Mouse (Mus musculus) cortical plate, adult 2 months (tissue): ENCODE results near the gene Rnf146.

Experiments used
- CTCF ChIP-seq: fragments of 200-500 bp; IDR thresholded peaks from 2 replicates; pipeline ENCODE4 v1.5.1; 2011; ENCODE audit warnings: mild to moderate bottlenecking, control low read depth, low read length; ENCODE audit not compliant: insufficient read depth; ENCODE audit errors: extremely low read depth
- POLR2A ChIP-seq: fragments of 200-500 bp; IDR thresholded peaks from 2 replicates; pipeline ENCODE4 v1.6.1; 2011; ENCODE audit warnings: mild to moderate bottlenecking, low read length, control low read depth; ENCODE audit not compliant: insufficient read depth; ENCODE audit errors: extremely low read depth

- TF ChIP-seq CTCF (no peak), POLR2A (no peak)
Measured at GRCm38 (mm10) chr10:29374065-29374464, 11.8 kb upstream of the Rnf146 start.
